Mouse (Mus musculus) bone marrow, adult 2 months (tissue): ENCODE results near the gene H6pd.

Experiments used
- CTCF ChIP-seq: fragments of 200-500 bp; IDR thresholded peaks from 2 replicates; pipeline ENCODE4 v1.5.1; 2011; ENCODE audit warnings: low read length, control low read depth; ENCODE audit not compliant: control insufficient read depth, insufficient read depth
- POLR2A ChIP-seq: fragments of 200-500 bp; IDR thresholded peaks from 2 replicates; pipeline ENCODE4 v1.6.1; 2011; ENCODE audit warnings: low read depth, mild to moderate bottlenecking, control low read depth, low read length, borderline replicate concordance; ENCODE audit not compliant: control insufficient read depth

DNA sequence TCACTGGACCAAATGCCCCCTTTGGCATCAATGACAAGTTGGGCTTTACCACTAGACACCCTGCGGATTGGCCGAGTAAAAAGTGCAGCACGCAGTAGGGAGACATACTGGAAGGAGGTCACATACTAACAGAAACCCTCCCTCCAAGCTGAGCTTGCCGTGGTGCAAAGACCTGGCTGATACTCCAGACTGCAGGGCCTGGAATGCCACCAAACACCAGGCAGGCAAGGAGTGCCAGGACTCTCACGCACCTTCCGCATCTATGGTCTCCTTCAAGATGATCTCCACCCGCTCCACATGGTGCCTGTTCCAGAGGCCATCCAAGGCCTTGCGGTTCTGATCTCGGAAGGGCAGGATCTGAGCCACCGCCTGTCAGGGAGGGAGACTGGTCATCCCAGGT, 14.6 kb downstream of the H6pd start:
- TF ChIP-seq POLR2A (no peak), CTCF (no peak)
